Mouse (Mus musculus) adipocyte (in vitro differentiated cells): ENCODE results near the gene Wdr76.
A peak's percentile ranks its signal among the peaks of the same experiment; 100 is the strongest.
"Not testable (repeated sequence)": the region's sequence is repeated elsewhere in the genome, so short reads cannot be mapped to it uniquely, and the experiment has no call there.

Experiments used
- DNase-seq: peaks from one replicate; pipeline ENCODE4 v3.0.0-alpha.2; 2016; ENCODE audit warnings: low spot score

The Wdr76 gene

DNA sequence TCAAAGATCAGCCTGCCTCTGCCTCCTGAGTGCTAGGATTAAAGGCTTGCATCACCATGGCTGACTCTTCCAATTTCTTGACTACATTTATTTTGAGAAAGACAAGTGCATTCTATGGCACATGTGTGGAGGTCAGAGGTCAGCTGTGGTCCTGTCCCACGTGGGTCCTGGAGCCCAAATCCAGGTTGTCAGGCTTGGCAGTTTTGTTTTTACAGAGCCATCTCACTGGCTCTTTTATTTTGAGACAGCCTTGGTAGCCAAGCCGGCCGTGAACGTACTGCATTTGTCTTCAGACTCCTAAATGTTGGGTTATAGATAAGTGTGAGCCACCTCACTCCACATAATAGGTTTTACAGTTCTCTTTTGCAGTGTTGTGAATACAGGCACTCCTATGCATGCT lies 12.2 kb downstream of the Wdr76 start:
- DNase-seq: not testable (repeated sequence)

DNA sequence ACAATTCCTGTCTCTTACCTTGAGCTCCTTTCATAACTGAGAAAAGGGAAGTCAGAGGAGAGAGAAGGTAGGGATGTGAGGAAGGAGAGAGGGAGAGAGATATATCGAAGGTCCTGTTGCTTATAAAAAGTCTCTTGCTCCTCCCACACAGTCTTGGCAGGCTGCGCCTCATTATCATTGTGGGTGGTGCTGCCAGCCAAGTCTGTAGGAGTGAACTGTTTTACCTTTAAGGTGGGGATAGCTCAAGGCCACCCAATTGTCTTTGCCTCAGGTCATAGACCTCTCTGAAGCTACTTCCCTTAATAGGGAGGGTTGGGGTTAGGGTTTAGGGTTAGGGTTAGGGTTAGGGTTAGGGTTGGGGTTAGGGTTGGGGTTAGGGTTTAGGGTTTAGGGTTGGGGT lies 15.5 kb downstream of the Wdr76 start:
- no peak for DNase-seq

DNA sequence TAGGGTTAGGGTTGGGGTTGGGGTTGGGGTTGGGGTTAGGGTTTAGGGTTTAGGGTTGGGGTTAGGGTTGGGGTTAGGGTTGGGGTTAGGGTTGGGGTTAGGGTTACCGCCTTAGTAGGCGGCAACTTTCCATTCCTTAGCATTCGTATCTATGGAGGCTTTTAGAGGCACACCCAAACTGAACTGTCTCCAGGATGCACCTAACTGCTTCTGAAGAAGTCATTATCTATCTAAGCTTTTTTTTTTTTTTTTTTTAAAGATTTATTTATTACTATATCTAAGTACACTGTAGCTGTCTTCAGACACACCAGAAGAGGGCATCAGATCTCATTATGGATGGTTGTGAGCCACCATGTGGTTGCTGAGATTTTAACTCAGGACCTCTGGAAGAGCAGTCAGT lies 16.3 kb downstream of the Wdr76 start:
- not testable (repeated sequence) for DNase-seq

DNA sequence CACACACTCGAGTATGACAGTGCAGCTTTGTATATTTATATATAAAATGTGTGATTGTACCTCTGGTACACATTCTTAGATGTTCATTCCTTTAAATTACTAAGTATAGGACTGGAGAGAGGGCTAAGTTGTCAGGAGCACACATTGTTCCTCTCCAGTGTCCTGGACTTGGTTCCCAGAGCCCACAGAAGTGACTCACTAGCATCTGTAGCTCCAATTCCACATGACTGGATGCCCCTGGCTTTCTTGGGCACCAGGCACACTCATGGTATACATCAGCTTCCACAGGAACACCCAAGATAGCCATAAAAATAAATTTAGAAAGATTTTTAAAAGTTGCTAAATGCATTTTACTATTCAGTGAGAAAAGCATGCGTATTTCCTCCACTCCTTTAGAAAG lies 18.5 kb downstream of the Wdr76 start:
- DNase-seq: no peak

DNA sequence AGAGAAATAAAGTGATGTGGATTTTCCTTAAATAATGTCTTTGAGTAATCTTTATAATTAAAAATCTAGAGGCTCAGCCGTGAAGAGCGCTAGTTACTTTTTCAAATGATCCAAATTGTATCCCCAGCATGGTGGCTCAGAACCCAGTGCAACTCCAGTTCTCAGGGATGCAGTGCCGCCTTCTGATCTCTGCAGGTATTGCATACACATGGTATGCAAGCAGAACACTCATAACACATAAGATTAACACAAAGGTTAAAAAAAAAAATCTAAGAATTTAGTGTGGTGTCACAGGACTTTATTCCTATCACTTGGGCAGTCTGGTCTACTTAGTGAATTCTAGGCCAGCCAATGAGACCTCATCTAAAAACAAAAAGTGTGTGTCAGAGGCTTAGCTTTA lies 38.3 kb downstream of the Wdr76 start:
- DNase-seq: no peak

DNA sequence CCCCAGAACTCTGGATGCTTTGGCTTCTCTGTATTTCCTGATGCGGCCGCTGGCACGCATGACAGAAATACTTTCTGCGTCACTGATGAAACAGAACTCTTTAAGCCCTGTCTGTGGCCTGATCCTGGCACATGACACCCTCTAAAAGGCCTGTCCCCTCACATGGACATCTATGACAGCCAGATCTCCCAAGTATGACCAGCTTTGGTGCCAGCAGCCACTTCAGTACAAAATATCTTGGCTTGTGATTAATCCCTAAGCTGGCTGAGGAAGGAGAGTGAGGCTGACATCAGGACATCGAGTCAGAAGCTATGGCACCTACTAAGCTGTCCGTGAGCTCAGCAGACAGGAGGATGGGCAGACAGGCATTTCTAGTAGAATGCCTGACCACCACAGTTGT lies 43.1 kb downstream of the Wdr76 start:
- no peak for DNase-seq

DNA sequence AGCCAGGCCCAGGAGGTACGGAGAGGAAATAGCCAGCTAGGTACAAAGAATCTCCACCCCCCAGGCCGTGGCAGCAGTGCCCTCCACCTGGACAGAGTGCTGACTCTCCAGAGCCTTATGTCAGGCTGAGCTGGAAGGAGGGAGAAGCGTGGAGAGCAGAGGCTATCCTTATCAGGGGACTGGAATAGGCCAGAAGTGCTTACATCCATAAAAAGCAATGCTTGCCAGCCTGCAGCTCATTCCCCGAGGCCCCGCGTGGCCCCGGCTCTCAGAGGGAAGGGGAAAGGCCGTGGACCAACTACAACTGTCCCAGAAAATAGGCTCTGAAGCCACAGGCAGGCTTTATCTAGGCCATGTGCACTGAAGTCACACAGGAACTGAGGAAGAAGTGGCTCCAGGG lies 44.7 kb downstream of the Wdr76 start:
- DNase-seq: peak; percentile 72

DNA sequence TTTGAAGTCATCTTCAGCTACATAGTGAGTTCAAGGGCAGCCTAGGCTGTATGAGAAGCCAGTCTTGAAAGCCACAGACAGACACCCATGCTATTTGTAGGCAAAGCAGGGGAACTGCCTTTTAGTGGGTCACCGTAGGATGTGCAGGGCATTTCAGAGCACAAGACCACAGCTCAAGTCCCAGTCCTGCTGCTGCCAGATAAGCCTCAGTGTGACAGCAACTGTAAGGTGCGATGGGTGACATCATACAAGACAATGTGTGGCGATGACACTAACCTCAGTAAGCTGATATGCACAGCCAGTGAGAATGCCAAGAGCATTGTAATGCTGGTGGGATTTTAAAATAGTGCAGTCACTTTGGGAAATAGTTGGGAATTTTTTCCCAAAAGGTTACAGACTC lies 56.6 kb downstream of the Wdr76 start:
- DNase-seq: no peak

DNA sequence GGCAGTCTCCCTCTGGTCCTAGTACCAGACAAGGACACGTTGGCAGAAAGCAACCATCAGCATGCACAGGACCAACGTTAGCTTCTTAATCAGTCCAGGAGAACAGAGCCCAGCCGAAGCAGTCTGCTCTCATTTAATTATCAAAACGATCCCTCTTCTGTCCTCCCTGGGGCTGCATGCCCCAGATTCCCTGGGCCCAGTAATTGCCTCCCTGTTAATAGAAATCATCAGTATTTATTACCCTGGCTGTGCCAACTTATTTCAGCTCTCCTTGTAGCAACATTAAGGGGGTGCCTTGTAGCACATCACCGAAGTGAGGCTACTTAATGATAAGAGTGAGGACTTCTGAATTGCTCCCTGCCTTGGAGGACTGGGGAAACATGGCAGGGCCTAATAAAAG lies 59.4 kb downstream of the Wdr76 start:
- no peak for DNase-seq

DNA sequence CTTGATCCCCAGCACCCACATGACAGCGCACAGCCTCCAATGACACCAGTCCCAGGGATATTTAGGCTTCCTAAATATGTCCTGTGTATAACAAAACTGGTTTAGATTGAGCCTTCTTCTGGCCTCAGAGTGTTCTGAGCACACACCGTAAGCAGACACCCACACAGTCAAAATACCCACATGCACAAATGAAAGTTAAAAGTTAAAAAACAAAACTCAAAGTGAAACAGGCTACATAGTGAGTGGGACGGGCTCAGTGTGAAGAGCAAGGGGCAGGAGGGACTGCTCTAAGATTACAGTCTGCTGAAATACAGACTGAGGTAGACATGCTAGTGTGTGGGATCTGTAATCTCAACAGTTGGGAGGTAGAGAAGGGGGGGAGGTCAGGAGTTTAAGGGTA lies 63.5 kb downstream of the Wdr76 start:
- DNase-seq: no peak

DNA sequence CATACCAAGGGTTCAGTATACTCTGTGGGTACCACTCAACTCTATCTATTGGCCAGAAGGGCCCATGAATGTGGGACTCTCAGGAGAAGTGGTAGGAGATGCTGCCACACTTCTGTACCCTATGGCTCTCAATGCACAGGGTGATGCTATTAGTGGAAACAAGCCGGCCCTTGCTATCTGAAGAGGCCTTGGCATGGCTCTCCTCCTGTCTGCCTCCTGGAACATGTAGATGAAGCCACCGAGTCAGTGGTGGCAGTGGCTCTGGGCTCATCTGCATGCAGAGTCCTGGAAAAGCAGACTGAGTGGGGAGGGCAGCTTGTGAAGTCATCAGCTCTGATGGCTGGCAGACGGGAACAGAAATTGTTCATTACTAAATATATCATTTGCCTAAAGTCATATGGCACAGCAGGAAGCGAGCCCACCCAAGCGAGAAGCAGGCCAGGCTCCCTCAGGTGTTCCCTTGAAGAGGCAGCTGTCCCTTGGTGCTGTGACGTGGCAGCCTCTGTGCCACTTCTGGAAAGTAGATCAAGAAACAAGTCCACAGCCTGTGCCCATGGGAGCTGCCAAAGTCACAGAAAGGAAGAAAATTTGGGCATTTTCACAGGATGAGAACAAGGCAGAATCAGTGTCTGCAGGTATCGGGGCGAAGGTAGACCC lies 64.6 kb downstream of the Wdr76 start:
- DNase-seq: no peak

DNA sequence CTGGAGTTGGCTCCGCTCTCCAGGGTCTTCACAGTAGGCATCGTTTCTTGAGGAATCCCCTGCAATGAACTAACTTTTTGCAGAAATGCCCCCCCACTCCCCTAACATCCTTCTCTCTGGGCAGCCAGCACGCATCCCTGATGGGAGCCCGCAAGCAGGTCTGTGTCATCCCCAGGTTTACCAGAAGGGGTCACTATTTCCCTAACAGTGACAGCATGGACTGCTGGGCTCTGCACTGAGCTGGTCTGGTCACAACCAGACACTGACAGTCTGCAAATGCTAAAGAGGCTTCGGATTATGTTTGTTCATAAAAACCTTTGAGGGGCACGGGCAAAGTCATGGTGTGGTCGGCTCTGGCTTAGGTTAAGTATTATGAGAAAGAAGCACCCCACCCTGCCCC lies 65.3 kb downstream of the Wdr76 start:
- DNase-seq: peak; percentile 90

DNA sequence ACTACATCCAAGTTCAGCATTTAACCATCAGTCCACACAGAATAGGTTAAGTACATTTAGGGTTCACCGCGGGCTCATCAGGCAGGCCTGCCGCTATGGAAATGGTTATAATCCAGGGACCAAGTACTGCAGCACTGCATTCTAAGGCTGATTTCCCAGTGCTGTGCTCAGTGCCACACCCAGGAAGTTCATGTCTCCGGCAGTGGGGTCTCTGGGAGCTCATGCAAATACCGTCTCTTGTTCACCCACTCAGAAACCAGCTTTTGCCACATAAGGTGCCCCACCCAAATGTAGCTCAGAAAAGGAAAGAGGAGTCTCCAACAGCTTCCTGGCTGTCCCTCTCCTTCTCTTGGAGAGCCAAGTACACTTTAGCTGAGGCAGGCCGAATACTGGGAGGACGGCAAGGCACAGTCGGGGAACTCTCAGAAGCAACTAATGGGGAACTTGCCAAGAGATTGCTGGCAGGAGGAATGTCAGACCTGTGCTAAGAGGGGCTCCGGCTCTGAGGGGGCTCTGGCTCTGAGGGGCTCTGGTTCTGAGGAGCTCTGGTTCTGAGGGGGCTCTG lies 67.6 kb downstream of the Wdr76 start:
- no peak for DNase-seq

DNA sequence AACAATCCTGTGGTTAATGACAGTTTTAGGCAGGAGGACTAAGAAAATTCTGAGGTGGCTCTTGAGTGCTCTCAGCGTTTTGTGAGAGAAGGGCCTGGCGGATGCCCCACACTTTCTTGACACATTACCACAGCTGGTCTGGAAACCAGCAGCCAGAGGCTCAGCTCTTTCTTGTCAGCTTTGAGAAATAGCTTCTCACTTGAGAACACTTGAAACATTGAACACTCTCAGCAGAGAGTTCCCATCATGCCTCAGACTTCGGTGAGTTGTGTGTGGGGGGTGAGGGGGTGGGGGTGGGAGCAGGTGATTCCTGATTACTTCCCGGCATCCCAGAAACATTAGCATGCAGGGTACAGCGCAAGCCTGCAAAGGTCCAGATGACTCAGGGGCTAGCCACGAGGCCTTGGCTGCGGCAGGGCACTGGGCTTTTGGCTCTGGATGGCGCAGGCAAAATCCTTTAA lies 69.2 kb downstream of the Wdr76 start:
- no peak for DNase-seq

DNA sequence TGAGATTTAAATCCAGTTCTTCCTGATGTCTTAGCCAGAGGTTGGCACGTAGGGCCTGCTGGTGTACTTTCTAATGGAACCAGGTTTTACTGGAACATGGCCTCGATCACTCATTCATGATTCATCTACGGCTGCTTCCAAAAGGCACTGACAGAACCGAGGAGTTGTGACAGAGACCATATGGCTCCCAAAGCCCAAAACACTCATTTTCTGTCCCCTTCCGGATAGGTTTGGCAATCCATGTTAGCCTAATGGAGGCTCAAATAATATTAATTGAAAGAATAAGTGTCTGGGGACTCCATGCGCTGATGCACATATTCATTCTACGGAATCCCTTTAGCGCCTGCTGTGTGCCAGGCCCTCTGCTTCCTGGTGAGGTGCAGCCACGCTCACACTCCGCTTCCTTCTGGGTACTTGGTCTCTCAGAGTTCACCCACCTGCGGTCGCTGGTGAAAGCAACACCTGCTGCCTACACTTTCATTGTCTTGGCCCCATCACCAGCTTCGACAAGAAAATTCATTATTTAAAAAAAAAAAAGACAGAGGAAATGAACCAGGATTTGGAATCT lies 76.4 kb downstream of the Wdr76 start:
- no peak for DNase-seq

DNA sequence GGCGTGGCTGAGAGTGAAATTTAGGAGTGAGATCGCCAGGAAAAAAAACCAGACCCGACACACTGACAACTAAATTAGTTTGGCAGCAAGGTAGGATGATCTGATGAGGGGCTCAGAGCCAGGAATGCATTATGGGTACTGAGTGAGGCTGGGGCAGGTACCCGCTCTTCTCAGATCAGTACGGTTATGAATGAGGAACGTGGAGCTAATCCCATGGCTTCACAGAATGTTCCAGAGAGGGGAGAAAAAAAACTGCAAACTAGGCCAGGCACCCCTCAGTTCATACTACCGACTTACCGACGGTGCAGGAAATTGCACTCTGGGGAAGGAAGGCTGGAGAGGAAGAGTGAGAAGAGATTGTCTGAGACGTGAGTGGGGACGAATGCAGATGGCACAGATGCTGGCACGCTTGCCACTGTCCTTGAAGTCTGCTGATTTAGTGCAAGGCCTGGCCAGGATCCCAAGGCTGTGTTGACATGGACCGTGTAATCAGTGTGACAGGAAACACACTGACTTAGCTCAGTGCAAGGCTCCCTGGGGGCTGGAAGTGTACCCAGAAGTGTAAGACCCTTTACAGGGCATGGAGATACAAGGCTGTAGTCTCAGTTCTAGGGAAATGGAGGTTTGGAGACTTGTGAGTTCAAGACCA lies 77.1 kb downstream of the Wdr76 start:
- peak; percentile 38 for DNase-seq

DNA sequence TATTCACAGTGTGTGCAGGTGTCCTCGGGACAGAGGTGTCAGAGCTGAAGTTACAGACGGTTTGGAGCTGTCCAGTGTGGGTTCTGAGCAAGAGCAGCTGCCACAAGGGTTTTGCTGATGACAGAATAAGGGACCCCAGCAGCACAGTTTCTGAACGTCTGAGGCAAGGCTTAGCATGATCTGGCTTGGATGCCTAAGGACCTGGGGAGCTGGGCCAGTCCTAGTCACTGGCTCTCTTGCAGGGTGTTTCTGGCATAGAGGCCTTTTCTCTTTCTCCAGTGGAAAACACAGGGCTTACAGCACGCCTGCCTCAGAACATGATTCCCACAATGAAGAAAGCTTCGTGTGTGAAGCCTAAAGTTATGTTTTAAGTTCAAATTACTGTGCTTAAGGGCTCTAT lies 78.2 kb downstream of the Wdr76 start:
- no peak for DNase-seq

DNA sequence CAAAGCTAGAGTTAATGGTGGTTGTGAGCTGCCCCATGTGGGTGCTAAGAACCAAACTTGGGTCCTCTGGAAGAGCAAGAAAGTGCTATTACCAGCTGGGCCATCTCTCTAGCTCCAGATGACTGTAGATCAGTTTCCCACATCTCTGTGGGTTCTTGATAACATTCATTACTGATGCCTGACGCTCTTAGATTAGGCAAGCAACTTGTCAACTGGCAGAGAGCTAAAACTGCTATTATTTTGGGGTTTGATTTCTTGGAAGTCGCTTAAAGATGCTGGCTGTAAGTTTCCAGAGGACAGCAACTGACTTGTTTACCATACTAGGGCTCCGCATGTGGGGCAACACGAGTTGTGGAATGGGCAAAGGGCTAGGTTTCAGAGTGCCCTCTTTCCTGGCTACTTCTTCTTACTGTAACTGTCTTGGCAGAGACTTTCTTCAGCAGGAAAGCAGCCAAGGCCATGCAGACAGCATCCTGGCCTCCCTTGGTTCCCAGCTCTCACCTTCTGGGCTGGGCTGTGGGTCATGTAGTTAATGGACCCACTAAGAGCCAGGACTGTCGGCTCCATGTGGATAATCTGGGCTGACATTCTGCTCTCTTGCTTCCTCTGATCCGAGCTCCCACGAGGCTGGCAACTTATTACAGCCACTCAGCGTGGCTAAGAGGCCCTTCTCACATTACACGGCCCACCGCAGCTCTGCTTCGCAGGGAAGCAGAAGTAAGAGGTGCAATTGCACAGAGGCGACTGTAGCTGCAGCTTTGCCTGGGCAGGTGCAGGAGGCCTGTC lies 81.2 kb downstream of the Wdr76 start:
- peak; percentile 50 for DNase-seq

DNA sequence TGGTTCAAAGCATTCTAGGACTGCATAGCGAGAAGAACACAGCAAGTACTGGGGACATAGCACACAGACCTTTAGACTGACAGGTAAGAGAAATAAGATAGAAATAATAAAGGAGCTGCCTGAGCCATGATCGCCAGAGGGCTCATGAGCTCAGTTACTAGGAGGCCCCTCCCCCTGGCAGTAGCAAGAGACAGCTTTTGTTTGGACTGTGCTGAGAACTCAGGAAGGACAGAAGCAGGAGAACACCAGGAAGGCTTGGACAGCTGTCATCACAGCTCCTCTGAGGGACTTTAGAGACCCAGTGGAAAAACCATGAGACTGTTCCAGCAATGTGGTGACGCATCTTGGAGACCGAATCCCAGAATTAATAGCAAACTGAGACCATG lies 81.8 kb downstream of the Wdr76 start:
- DNase-seq: no peak

DNA sequence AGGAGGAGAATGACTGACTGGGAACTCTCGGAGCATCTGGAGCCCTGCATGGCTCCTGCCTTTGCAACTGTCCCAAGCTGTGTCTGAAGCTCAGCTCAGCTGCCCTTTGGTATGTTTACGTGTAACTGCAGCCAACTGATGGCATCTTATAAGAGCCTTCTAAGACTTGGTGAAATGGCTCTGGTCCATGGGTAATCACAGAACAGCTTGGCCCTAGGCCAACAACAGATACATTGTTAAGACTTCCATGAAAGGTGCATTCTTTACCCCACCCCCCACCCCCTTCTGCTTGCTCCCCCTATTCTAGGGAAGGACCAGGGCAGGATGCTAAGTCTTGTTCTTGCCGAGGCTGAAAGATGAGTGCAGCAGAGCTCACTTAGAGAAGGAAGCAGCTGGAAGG lies 87.6 kb downstream of the Wdr76 start:
- no peak for DNase-seq
